ENCODE assay signal across 8 mouse cellular contexts in the genomic region with DNA sequence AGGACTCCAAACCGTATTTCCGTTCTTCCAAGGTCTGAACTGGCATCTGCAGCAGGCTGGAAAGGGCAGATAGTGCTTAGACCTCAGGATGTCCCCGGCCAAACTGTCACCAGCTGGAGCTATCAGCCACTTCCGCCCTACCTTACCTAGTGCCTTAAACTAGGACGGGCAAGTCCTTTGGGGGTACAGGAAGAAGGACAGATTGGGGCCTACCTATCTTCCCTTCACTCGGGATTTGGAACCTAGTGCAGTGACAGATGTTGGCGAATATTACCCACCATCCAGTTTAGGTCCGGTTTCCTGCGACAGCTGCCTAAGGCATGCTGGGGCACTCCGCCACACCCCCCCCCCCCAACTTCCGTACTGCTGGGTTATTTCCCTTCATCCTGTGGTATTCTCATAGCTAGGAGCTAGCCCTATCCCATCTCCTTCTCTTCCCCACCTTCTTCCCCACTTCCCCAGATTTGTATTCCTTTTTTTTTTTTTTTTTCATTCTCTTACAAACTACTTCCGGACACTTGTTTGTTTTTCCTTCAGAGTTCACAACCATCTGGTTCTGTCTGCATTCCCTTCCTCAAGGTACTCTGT. TPM values are rescaled to one million over a fixed set of nuclear protein-coding genes. Genes with fewer than 3 reads are reported as not detected.
DNase-seq lines count a peak whose midpoint lies in the region; ATAC-seq and TF ChIP-seq lines count a peak whose summit lies in the region.

TSS of gene Efcab8 (plus strand) at position 538 of the 588 bp plus-strand sequence.

- H3K4me2 ChIP-seq in heart, embryonic 11.5 days: peak within 1 kb of the TSS; percentile 85
- peak within 1 kb of the TSS; percentile 61 for H3K4me2 ChIP-seq in hindbrain, postnatal 0 days (ENCODE audit: low read depth, low read length)

- H3K9me3 ChIP-seq in heart, embryonic 11.5 days (replicated peaks; ENCODE audit: control insufficient read depth, low read length): no peaks in the 10 kb centered on the region
- H3K9me3 ChIP-seq in embryonic facial prominence, embryonic 10.5 days: no peaks in the 10 kb centered on the region
- H3K9me3 ChIP-seq in hindbrain, postnatal 0 days (ENCODE audit: low read length): no peaks in the 10 kb centered on the region
- no peaks in the 10 kb centered on the region for H3K9me3 ChIP-seq in midbrain, embryonic 10.5 days (replicated peaks)

- no peak for DNase-seq in heart, postnatal 10 days
- DNase-seq in embryonic facial prominence, embryonic 10.5 days (ENCODE audit: low spot score): no peak
- no peak for DNase-seq in hindbrain, postnatal 0 days (ENCODE audit: low spot score)
- no peak for DNase-seq in midbrain, embryonic 10.5 days (ENCODE audit: low spot score)
- peak; percentile 83 for DNase-seq in thymus, postnatal 0 days (ENCODE audit: low spot score)
- DNase-seq in layer of hippocampus, adult 8-10 months (ENCODE audit: low spot score in 2 of 2): no peak
- DNase-seq in adipocyte (ENCODE audit: low spot score): no peak

- intact Hi-C loops in heart, postnatal 10 days (cut with DNase I): loop anchor here (2.0 kb wide), 1 partner anchor 37 kb away; no protein-coding TSS in a partner anchor

- H3K9ac ChIP-seq in heart, embryonic 11.5 days (ENCODE audit: low read depth, low read length): peak within 1 kb of the TSS; percentile 58
- H3K9ac ChIP-seq in hindbrain, postnatal 0 days (replicated peaks; ENCODE audit: low read length): no peak within 1 kb of the TSS; the same call in 1 of the 2 replicates

- 0 out of 2 replicates have a peak within 1 kb of the TSS, but pooled peaks have one; percentile 10 for H3K27ac ChIP-seq in heart, embryonic 11.5 days (ENCODE audit: low read depth, low read length)
- peak within 1 kb of the TSS; percentile 45; the same call in 1 of the 2 replicates for H3K27ac ChIP-seq in embryonic facial prominence, embryonic 10.5 days (replicated peaks)
- no peak within 1 kb of the TSS for H3K27ac ChIP-seq in hindbrain, postnatal 0 days
- H3K27ac ChIP-seq in midbrain, embryonic 10.5 days (replicated peaks): no peak within 1 kb of the TSS; the same call in 1 of the 2 replicates

- WGBS in heart, embryonic 11.5 days (ENCODE audit: insufficient replicate concordance): 36% methylated on average over 12 of the region's 12 CpGs
- WGBS in embryonic facial prominence, embryonic 10.5 days: 43% methylated on average over 12 of the region's 12 CpGs
- WGBS in hindbrain, postnatal 0 days: 51% methylated on average over 12 of the region's 12 CpGs
- WGBS in midbrain, embryonic 10.5 days: 52% methylated on average over 12 of the region's 12 CpGs

- no peaks in the 10 kb centered on the region for H3K27me3 ChIP-seq in heart, embryonic 11.5 days (ENCODE audit: control insufficient read depth, insufficient read depth, low read length)
- no peaks in the 10 kb centered on the region for H3K27me3 ChIP-seq in embryonic facial prominence, embryonic 10.5 days (replicated peaks; ENCODE audit: low read depth, poor library complexity, severe bottlenecking)
- no peaks in the 10 kb centered on the region for H3K27me3 ChIP-seq in hindbrain, postnatal 0 days (ENCODE audit: insufficient read depth, low read length)
- peaks cover 9% of the 10 kb centered on the region for H3K27me3 ChIP-seq in midbrain, embryonic 10.5 days (ENCODE audit: low read depth, poor library complexity, severe bottlenecking)

- H3K36me3 ChIP-seq in heart, embryonic 11.5 days (ENCODE audit: control insufficient read depth, insufficient read depth, low read length): no peaks in the 10 kb centered on the region
- H3K36me3 ChIP-seq in embryonic facial prominence, embryonic 10.5 days (replicated peaks): peaks cover under 1% of the 10 kb centered on the region
- H3K36me3 ChIP-seq in hindbrain, postnatal 0 days (ENCODE audit: insufficient read depth, low read length): no peaks in the 10 kb centered on the region
- no peaks in the 10 kb centered on the region for H3K36me3 ChIP-seq in midbrain, embryonic 10.5 days

- ATAC-seq in heart, embryonic 11.5 days (replicated peaks; ENCODE audit: insufficient number of reproducible peaks, low FRiP score, low TSS enrichment): 0 out of 2 replicates have a peak, but pooled peaks have one; percentile 16
- peak; percentile 37 for ATAC-seq in hindbrain, postnatal 0 days

- no peak for TF ChIP-seq CTCF in hindbrain, postnatal 0 days (IDR thresholded peaks at IDR 0.05; ENCODE audit: low read depth)

- peaks cover 9% of the 10 kb centered on the region; the same call in 1 of the 2 replicates for H3K4me1 ChIP-seq in heart, embryonic 11.5 days (ENCODE audit: control insufficient read depth, insufficient read depth, low read length)
- peaks cover 12% of the 10 kb centered on the region for H3K4me1 ChIP-seq in embryonic facial prominence, embryonic 10.5 days
- no peaks in the 10 kb centered on the region for H3K4me1 ChIP-seq in hindbrain, postnatal 0 days (ENCODE audit: insufficient read depth, low read length)
- peaks cover 11% of the 10 kb centered on the region for H3K4me1 ChIP-seq in midbrain, embryonic 10.5 days

- peak within 1 kb of the TSS; percentile 38 for H3K4me3 ChIP-seq in heart, embryonic 11.5 days (ENCODE audit: low read depth, low read length)
- peak within 1 kb of the TSS; percentile 54 for H3K4me3 ChIP-seq in embryonic facial prominence, embryonic 10.5 days
- peak within 1 kb of the TSS; percentile 22 for H3K4me3 ChIP-seq in hindbrain, postnatal 0 days (ENCODE audit: low read length)
- peak within 1 kb of the TSS; percentile 47 for H3K4me3 ChIP-seq in midbrain, embryonic 10.5 days

RNA-seq across cellular contexts. Expression of gene Efcab8, which starts in this region (rescaled TPM):
- polyA plus RNA-seq in heart, embryonic 11.5 days (2014; fragmentation: Nextera tagmentation; extraction: Ambion mirVana): 0.06 TPM in 1 of 2 replicates, not detected in the other
- not detected for total RNA-seq in heart, postnatal 10 days (2021)
- polyA plus RNA-seq in embryonic facial prominence, embryonic 10.5 days (2016; fragmentation: Nextera tagmentation; extraction: Ambion mirVana): 0.14 TPM in 1 of 2 replicates, not detected in the other
- not detected in 2 replicates for total RNA-seq in hindbrain, postnatal 0 days (2014; rRNA removed)
- 0.04 TPM in 1 of 2 replicates, not detected in the other for polyA plus RNA-seq in hindbrain, postnatal 0 days (2015; fragmentation: Nextera tagmentation; extraction: Ambion mirVana)
- polyA plus RNA-seq in midbrain, embryonic 10.5 days (2016; fragmentation: Nextera tagmentation; extraction: Ambion mirVana): not detected in 2 replicates
- polyA plus RNA-seq in thymus, postnatal 0 days (2015; fragmentation: Nextera tagmentation; extraction: Ambion mirVana): 0.57 and 0.85 TPM in 2 replicates
- under 1 TPM; 0.14 to 0.61 (median 0.37) TPM for total RNA-seq in layer of hippocampus, adult 8-10 months (2022)

Comparison
In these comparisons a context has a peak if more than half of its experiments do, and no peak if none do; other contexts are left out.
1. Peak in ATAC-seq, H3K4me3 ChIP-seq, H3K27ac ChIP-seq, H3K9ac ChIP-seq and H3K4me2 ChIP-seq in heart, embryonic 11.5 days; RNA of the gene not detected or under 1 TPM.
2. Peak in ATAC-seq, H3K4me3 ChIP-seq and H3K4me2 ChIP-seq in hindbrain, postnatal 0 days; RNA of the gene not detected or under 1 TPM.
3. Peak in DNase-seq in thymus, postnatal 0 days; RNA of the gene not detected or under 1 TPM.